Mouse (Mus musculus): ENCODE measurements around the gene Tctex1d4. TPM values are rescaled to one million over a fixed set of nuclear protein-coding genes. Genes with fewer than 3 reads are reported as not detected.
A peak's percentile ranks its signal among the peaks of the same experiment; 100 is the strongest.

The Tctex1d4 gene
- polyA plus RNA-seq, 1 experiment from 2014 or later: not detected

DNA sequence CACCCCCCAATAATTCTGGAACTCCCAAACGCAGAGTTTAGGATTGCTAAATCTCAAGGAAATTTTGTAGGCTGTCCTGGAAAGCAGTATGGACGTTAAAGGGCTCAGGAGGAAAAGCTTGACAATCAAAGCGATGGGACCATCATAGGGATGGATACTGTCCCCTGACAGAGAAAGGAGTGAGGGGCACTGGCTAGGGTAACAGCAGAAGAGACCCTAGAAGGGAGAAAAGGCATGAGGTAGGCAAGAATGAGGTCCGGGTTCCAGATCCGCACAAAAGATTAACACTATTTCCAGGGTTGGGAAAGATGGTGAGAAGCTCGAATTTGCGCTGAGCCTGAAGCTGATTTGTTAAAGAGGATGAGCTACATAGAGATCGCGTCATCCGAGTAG is 6.5 kb upstream of the Tctex1d4 start:
- Histone ChIP-seq H3K4me3 (ENCODE audit: control insufficient read depth in 1 of 2, insufficient read depth in 1 of 2, low read depth in 1 of 2, low read length in 2 of 2) (peak overlapping the region; percentile 62 to 76), H3K9ac (ENCODE audit: low read length) (peak overlapping the region; percentile 74), H3K27ac (replicated peaks in 1 of 2; ENCODE audit: control insufficient read depth in 1 of 2, insufficient read depth in 1 of 2, low read depth in 2 of 2, low read length in 2 of 2) (peak overlapping the region; percentile 77 to 90), H3K36me3 (ENCODE audit: control insufficient read depth, insufficient read depth, low read length) (no peaks in the 10 kb centered on the region), H3K27me3 (ENCODE audit: control insufficient read depth, insufficient read depth, low read length) (no peaks in the 10 kb centered on the region), H3K9me3 (ENCODE audit: control insufficient read depth, low read length) (no peaks in the 10 kb centered on the region), H3K4me2 (ENCODE audit: low read length) (peak overlapping the region; percentile 98), H3K4me1 (ENCODE audit: control insufficient read depth in 2 of 2, insufficient read depth in 2 of 2, low read length in 2 of 2) (peaks cover 8 to 13% of the 10 kb centered on the region in 2 experiments)
- no peak for ATAC-seq (ENCODE audit: insufficient number of reproducible peaks, insufficient read depth, low FRiP score, low read depth)
- 5% methylated on average over 10 of the region's 10 CpGs for WGBS

DNA sequence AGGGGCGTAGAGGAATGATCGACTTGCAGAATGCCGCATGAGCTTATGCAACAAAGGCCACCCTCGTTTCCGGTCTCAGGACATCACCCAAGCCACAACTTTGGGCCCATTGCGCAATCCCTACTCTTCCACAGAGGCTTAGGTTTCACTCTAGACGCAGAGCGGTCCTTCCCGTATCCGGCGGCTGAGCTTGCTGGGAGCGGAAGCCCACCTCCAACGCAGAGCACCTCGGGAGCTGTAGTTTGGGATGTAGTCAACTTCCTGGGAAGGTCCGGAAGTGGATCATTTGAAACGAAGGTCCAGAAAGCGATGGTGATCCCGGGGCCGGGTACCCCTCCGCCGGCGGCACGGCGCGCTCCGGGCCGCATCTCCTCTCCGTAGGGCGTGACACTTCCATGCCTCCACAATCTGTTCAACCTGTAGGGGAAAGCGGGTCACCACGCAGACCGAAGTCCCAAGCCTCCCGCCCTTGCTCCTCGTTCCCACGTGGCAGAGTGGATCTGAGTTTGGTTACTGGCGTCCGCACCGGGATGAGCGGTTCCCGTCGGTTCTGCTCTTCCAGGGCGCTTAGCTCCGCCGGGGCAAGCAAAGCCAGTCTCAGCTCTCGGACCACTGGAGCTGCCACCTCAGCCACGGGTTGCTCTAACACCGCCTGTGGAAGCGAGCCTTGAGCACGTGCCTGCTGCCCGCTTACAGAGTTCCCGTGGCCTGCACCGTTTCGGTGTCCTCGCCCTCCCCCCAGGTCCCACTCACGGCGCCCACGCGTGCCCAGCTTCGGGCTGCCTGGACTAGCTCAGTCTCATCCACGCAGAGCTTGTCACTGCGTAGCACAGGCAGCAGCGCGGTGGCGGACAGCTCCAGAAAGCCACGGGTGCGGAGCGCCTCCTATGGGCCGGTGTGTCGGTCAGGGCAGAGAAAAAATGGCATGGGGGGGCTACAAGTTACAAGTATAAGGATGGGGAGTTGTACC is 5.9 kb upstream of the Tctex1d4 start:
- ATAC-seq (ENCODE audit: insufficient number of reproducible peaks, insufficient read depth, low FRiP score, low read depth): peak; percentile 89
- Histone ChIP-seq H3K4me2 (ENCODE audit: low read length) (peak overlapping the region; percentile 98), H3K36me3 (ENCODE audit: control insufficient read depth, insufficient read depth, low read length) (no peaks in the 10 kb centered on the region), H3K9me3 (ENCODE audit: control insufficient read depth, low read length) (no peaks in the 10 kb centered on the region), H3K4me3 (ENCODE audit: control insufficient read depth in 1 of 2, insufficient read depth in 1 of 2, low read depth in 1 of 2, low read length in 2 of 2) (peak overlapping the region; percentile 62 to 76), H3K9ac (ENCODE audit: low read length) (peak overlapping the region; percentile 74), H3K4me1 (ENCODE audit: control insufficient read depth in 2 of 2, insufficient read depth in 2 of 2, low read length in 2 of 2) (peaks cover 15 to 19% of the 10 kb centered on the region in 2 experiments), H3K27me3 (ENCODE audit: control insufficient read depth, insufficient read depth, low read length) (no peaks in the 10 kb centered on the region), H3K27ac (replicated peaks in 1 of 2; ENCODE audit: control insufficient read depth in 1 of 2, insufficient read depth in 1 of 2, low read depth in 2 of 2, low read length in 2 of 2) (peak overlapping the region; percentile 77 to 90)
- under 1% methylated on average over 69 of the region's 69 CpGs for WGBS

DNA sequence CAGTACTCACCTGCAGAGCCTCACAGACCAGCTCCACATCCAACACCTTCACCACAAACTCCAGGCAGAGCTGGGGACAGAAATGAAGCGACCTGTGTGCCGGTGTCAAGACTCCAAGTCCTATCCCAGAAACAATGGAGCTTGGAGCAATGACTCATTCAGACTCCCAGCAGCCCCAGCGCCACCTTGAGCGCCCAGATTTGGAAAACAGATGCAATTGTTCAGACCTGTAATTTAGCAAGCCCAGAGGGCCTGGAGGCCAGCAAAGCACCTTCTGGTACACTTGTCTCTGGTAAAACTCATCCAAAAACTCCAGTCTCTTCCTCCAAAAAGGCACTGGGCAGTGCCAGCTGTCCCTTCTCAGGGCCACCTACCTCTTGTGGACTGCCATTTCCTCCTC is 4.4 kb upstream of the Tctex1d4 start:
- H3K27me3 ChIP-seq (ENCODE audit: control insufficient read depth, insufficient read depth, low read length): no peaks in the 10 kb centered on the region
- H3K9ac ChIP-seq (ENCODE audit: low read length): no peak overlapping the region
- no peak overlapping the region for H3K4me2 ChIP-seq (ENCODE audit: low read length)
- H3K27ac ChIP-seq (replicated peaks in 1 of 2; ENCODE audit: control insufficient read depth in 1 of 2, insufficient read depth in 1 of 2, low read depth in 2 of 2, low read length in 2 of 2): no peak overlapping the region
- 71% methylated on average over 4 of the region's 4 CpGs for WGBS
- no peaks in the 10 kb centered on the region for H3K36me3 ChIP-seq (ENCODE audit: control insufficient read depth, insufficient read depth, low read length)
- peaks cover 19 to 21% of the 10 kb centered on the region in 2 experiments for H3K4me1 ChIP-seq (ENCODE audit: control insufficient read depth in 2 of 2, insufficient read depth in 2 of 2, low read length in 2 of 2)
- no peak for ATAC-seq (ENCODE audit: insufficient number of reproducible peaks, insufficient read depth, low FRiP score, low read depth)
- H3K4me3 ChIP-seq (ENCODE audit: control insufficient read depth in 1 of 2, insufficient read depth in 1 of 2, low read depth in 1 of 2, low read length in 2 of 2): no peak overlapping the region
- H3K9me3 ChIP-seq (ENCODE audit: control insufficient read depth, low read length): no peaks in the 10 kb centered on the region

DNA sequence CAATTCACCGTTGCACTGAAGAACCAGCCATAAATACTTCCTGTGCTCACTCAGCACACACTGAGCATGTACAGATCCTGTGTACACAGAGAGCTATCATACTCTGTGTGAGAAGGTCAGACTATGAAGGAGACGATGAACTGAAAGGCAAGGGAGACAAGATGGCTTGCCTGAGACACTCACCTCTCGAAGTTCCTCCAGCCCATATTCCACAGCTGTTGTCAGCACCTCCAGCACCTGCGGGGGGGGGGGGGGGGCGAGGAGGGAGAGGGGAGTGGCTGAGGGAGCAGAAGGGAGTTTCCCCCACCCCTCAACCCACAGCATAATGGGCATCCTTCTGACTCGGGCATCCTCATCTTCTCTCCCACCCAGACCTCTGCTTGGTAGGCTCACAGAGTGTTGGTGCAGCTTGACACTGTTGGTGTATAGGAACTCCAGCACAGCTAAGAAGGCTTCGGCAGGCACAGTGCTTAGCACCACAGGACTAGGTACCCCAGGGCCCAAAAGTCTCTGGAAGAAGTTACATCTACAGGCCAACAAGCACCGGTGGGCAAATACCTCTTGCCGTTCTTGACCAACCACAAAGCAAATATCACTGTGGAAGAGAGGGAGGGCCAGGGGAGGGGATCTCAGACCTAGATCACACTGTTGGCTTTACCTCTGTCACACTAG is 2.9 kb upstream of the Tctex1d4 start:
- no peak overlapping the region for H3K4me2 ChIP-seq (ENCODE audit: low read length)
- peaks cover 19 to 21% of the 10 kb centered on the region in 2 experiments for H3K4me1 ChIP-seq (ENCODE audit: control insufficient read depth in 2 of 2, insufficient read depth in 2 of 2, low read length in 2 of 2)
- H3K4me3 ChIP-seq (ENCODE audit: control insufficient read depth in 1 of 2, insufficient read depth in 1 of 2, low read depth in 1 of 2, low read length in 2 of 2): no peak overlapping the region
- no peak overlapping the region for H3K9ac ChIP-seq (ENCODE audit: low read length)
- no peaks in the 10 kb centered on the region for H3K9me3 ChIP-seq (ENCODE audit: control insufficient read depth, low read length)
- peaks cover 6% of the 10 kb centered on the region; the same call in 1 of the 2 replicates for H3K36me3 ChIP-seq (ENCODE audit: control insufficient read depth, insufficient read depth, low read length)
- 71% methylated on average over 7 of the region's 9 CpGs for WGBS
- H3K27ac ChIP-seq (replicated peaks in 1 of 2; ENCODE audit: control insufficient read depth in 1 of 2, insufficient read depth in 1 of 2, low read depth in 2 of 2, low read length in 2 of 2): no peak overlapping the region
- H3K27me3 ChIP-seq (ENCODE audit: control insufficient read depth, insufficient read depth, low read length): no peaks in the 10 kb centered on the region
- ATAC-seq (ENCODE audit: insufficient number of reproducible peaks, insufficient read depth, low FRiP score, low read depth): no peak

DNA sequence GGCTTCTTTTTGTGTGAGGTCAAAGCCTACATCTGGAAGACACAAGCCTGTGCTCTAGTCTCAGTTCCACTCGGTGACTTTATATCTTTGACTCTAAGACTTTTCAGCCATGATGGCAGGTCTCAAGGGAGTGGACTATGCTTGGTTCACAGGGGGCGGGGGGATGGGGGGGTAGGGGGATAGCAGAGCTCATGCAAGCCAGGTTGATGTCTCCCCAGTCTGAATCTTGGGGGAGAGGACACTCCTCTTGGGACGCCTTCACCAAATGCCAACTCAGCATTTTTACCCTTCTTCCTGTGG is 2.4 kb upstream of the Tctex1d4 start:
- no peaks in the 10 kb centered on the region for H3K9me3 ChIP-seq (ENCODE audit: control insufficient read depth, low read length)
- H3K36me3 ChIP-seq (ENCODE audit: control insufficient read depth, insufficient read depth, low read length): peaks cover 10% of the 10 kb centered on the region; the same call in 1 of the 2 replicates
- no peaks in the 10 kb centered on the region for H3K27me3 ChIP-seq (ENCODE audit: control insufficient read depth, insufficient read depth, low read length)
- H3K27ac ChIP-seq (replicated peaks in 1 of 2; ENCODE audit: control insufficient read depth in 1 of 2, insufficient read depth in 1 of 2, low read depth in 2 of 2, low read length in 2 of 2): peak overlapping the region in 1 of 2 experiments; percentile 89; a peak in 1 of 4 replicates
- ATAC-seq (ENCODE audit: insufficient number of reproducible peaks, insufficient read depth, low FRiP score, low read depth): no peak
- H3K4me2 ChIP-seq (ENCODE audit: low read length): no peak overlapping the region
- 65% methylated on average over 3 of the region's 3 CpGs for WGBS
- no peak overlapping the region for H3K4me3 ChIP-seq (ENCODE audit: control insufficient read depth in 1 of 2, insufficient read depth in 1 of 2, low read depth in 1 of 2, low read length in 2 of 2)
- H3K9ac ChIP-seq (ENCODE audit: low read length): no peak overlapping the region
- peaks cover 19 to 21% of the 10 kb centered on the region in 2 experiments for H3K4me1 ChIP-seq (ENCODE audit: control insufficient read depth in 2 of 2, insufficient read depth in 2 of 2, low read length in 2 of 2)

DNA sequence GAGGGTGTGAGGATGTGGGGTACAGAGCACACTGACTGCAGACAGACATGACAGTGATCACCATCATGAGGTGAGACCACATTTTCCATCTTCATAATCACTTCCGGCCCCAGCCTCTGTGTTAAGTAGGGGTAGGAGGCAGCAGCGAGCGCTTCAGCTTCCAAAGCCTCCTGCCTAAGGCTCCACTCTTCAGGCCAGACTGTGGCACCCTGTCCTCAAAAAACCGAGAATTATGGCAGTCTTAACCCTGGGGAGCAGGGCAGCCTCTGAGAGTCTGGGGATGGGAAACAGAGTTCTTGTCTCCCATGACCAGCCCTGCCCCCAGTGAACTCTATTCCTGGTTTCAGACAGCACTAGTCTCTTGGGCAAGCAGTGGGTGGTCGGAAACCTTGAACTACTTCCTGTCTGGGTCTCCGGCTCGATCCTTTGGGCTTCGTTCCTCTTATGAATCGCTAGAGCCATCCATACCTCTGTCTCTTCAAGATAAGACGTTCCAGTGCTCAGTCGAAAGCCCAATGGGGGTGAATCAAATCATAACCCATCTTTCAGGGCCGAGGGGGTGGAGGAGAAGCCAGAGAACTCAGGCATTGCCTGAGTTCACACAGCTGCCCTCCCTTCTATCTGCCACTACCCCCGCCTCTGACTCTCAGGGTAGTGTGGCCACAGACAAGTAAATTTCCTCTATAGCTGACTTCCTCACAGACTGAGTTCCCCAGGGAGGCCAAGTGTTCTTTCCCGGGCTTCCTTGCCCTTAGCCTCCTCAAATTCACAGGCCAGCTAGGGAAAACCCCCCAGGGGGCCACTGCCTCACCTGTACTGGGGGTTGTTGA is 1.9 kb upstream of the Tctex1d4 start:
- peak overlapping the region; percentile 47; the same call in 1 of the 2 replicates for H3K9ac ChIP-seq (ENCODE audit: low read length)
- H3K4me3 ChIP-seq (ENCODE audit: control insufficient read depth in 1 of 2, insufficient read depth in 1 of 2, low read depth in 1 of 2, low read length in 2 of 2): no peak overlapping the region
- H3K9me3 ChIP-seq (ENCODE audit: control insufficient read depth, low read length): no peaks in the 10 kb centered on the region
- H3K4me1 ChIP-seq (ENCODE audit: control insufficient read depth in 2 of 2, insufficient read depth in 2 of 2, low read length in 2 of 2): peaks cover 18 to 21% of the 10 kb centered on the region in 2 experiments
- H3K36me3 ChIP-seq (ENCODE audit: control insufficient read depth, insufficient read depth, low read length): peaks cover 10% of the 10 kb centered on the region; the same call in 1 of the 2 replicates
- H3K27ac ChIP-seq (replicated peaks in 1 of 2; ENCODE audit: control insufficient read depth in 1 of 2, insufficient read depth in 1 of 2, low read depth in 2 of 2, low read length in 2 of 2): peak overlapping the region; percentile 88 to 89
- 50% methylated on average over 14 of the region's 14 CpGs for WGBS
- peak overlapping the region; percentile 16; the same call in 1 of the 2 replicates for H3K4me2 ChIP-seq (ENCODE audit: low read length)
- ATAC-seq (ENCODE audit: insufficient number of reproducible peaks, insufficient read depth, low FRiP score, low read depth): no peak
- H3K27me3 ChIP-seq (ENCODE audit: control insufficient read depth, insufficient read depth, low read length): no peaks in the 10 kb centered on the region

DNA sequence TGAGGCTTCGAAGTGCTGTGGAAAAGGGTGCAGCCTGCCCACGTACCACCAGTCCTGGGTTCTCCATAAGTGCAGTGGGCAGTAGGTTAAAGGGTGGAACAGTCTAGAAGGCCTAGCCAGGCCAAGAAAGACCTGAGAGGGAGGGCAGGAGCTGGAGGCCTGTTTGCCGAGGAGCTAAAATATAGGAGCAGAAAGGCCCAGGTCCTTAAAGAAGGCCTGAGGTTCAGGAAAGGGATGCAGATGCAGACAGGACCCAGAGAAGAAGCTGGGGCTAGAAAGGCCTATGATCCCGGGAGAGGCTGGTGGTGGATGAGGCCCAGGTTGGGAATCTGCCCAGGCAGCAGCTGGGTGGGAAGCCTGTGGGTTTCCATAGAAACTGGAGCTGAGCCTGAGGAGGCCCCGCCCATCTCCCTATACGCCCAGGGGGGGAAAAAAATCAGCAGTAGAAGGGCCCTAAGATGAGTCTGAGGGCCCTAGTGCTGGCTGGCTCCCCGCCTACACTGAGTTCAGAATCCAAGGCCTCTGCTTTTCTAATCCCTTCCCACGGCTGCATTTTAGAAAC is 1.2 kb upstream of the Tctex1d4 start, which contains the start of gene Btbd19:
Btbd19 (minus strand) TSS at position 378 of the 562 bp plus-strand sequence.
- Histone ChIP-seq H3K4me2 (ENCODE audit: low read length) (peak within 1 kb of the TSS; percentile 16; the same call in 1 of the 2 replicates), H3K36me3 (ENCODE audit: control insufficient read depth, insufficient read depth, low read length) (peaks cover 10% of the 10 kb centered on the region; the same call in 1 of the 2 replicates), H3K27ac (replicated peaks in 1 of 2; ENCODE audit: control insufficient read depth in 1 of 2, insufficient read depth in 1 of 2, low read depth in 2 of 2, low read length in 2 of 2) (peak within 1 kb of the TSS; percentile 88 to 89), H3K9ac (ENCODE audit: low read length) (peak within 1 kb of the TSS; percentile 47), H3K9me3 (ENCODE audit: control insufficient read depth, low read length) (no peaks in the 10 kb centered on the region), H3K4me3 (ENCODE audit: control insufficient read depth in 1 of 2, insufficient read depth in 1 of 2, low read depth in 1 of 2, low read length in 2 of 2) (no peak within 1 kb of the TSS), H3K27me3 (ENCODE audit: control insufficient read depth, insufficient read depth, low read length) (no peaks in the 10 kb centered on the region), H3K4me1 (ENCODE audit: control insufficient read depth in 2 of 2, insufficient read depth in 2 of 2, low read length in 2 of 2) (peaks cover 14 to 19% of the 10 kb centered on the region in 2 experiments)
- 40% methylated on average over 8 of the region's 8 CpGs for WGBS
- peak; percentile 33; the same call in 1 of the 2 replicates for ATAC-seq (ENCODE audit: insufficient number of reproducible peaks, insufficient read depth, low FRiP score, low read depth)

All from heart, embryonic 14.5 days (tissue).